Mouse (Mus musculus) bone marrow, adult 2 months (tissue): ENCODE measurements around the gene Lmbr1.

Experiments
- CTCF ChIP-seq: fragments of 200-500 bp; IDR thresholded peaks from 2 replicates; pipeline ENCODE4 v1.5.1; 2011; ENCODE audit warnings: low read length, control low read depth; ENCODE audit not compliant: control insufficient read depth, insufficient read depth
- POLR2A ChIP-seq: fragments of 200-500 bp; IDR thresholded peaks from 2 replicates; pipeline ENCODE4 v1.6.1; 2011; ENCODE audit warnings: low read depth, mild to moderate bottlenecking, control low read depth, low read length, borderline replicate concordance; ENCODE audit not compliant: control insufficient read depth

GRCm38 (mm10) chr5:29363511-29363910, 14.7 kb downstream of the Lmbr1 start:
- TF ChIP-seq CTCF = no peak
- no peak for TF ChIP-seq POLR2A
